Mouse (Mus musculus): Measurements from ENCODE around the gene Rasgef1b.

DNA sequence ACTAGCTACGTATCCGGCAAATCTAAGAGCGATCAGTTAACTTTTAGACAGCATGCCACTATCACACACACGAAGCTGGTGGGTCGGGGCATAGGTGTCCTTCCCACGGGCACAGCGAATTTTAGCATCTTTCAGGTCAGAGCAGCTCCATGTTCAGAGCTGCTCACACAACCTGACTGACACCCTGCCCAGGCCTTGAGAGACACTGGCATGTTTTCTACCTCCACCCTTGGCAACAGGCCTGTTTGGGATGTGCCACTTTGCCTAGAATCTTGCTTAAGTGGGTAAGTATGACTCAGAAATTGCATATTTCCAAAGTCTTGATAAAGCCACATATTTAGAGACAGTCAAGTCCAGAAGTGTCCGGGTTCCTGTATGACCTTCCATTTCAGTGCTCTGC is 296.4 kb downstream of the Rasgef1b start:
- TF ChIP-seq CTCF (IDR thresholded peaks at IDR 0.05; ENCODE audit: low read depth, low read length) (no peak), POLR2A (IDR thresholded peaks at IDR 0.05; ENCODE audit: extremely low read depth, insufficient read depth, low read length) (no peak)

Measured in liver, adult 2 months (tissue).